Mouse (Mus musculus) E14TG2a.4 (cell line): ENCODE measurements at regions not wholly inside any gene's neighbourhood (a gene's known extent, or its start where the extent isn't known, plus 50 kb on each side); places are given as distances from the start of the nearest gene placed in this dataset.
"Not testable (repeated sequence)": the region's sequence is repeated elsewhere in the genome, so short reads cannot be mapped to it uniquely, and the experiment has no call there.

Experiments used
- H3K27me3 ChIP-seq: 2 replicates; pipeline ENCODE4 v1.6.1; 2014; ENCODE audit warnings: low read length, control low read depth; ENCODE audit not compliant: insufficient read depth
- H3K36me3 ChIP-seq: 2 replicates; pipeline ENCODE4 v1.6.1; 2014; ENCODE audit warnings: low read length, control low read depth; ENCODE audit not compliant: insufficient read depth
- H3K4me1 ChIP-seq: replicated peaks from 2 replicates; pipeline ENCODE4 v1.6.1; 2014; ENCODE audit warnings: low read depth, low read length, control low read depth
- H3K4me3 ChIP-seq: replicated peaks from 2 replicates; pipeline ENCODE4 v1.5.1; 2014; ENCODE audit warnings: mild to moderate bottlenecking, low read length
- H3K9me3 ChIP-seq: 2 replicates; pipeline ENCODE4 v1.6.1; 2014; ENCODE audit warnings: low read length, control low read depth
- CTCF ChIP-seq: conservative IDR thresholded peaks from 2 replicates; pipeline ENCODE4 v1.5.1; 2014; ENCODE audit warnings: low read length
- NANOG ChIP-seq: IDR thresholded peaks from 2 replicates; pipeline ENCODE4 v1.6.1; 2014; ENCODE audit warnings: borderline replicate concordance, low read length, mixed read lengths
- POU5F1 ChIP-seq: IDR thresholded peaks from 2 replicates; pipeline ENCODE4 v1.6.1; 2014; ENCODE audit warnings: low read length, borderline replicate concordance

GRCm38 (mm10) chr6:69758618-69759017 lies 1033.4 kb downstream of the Rpia start:
- no peak overlapping the region for H3K4me3 ChIP-seq
- no peaks in the 10 kb centered on the region for H3K27me3 ChIP-seq
- H3K9me3 ChIP-seq: no peaks in the 10 kb centered on the region
- H3K4me1 ChIP-seq: no peaks in the 10 kb centered on the region
- TF ChIP-seq POU5F1 (no peak), NANOG (no peak), CTCF (peak; percentile 49)
- no peaks in the 10 kb centered on the region for H3K36me3 ChIP-seq

- H3K27me3 ChIP-seq: no peaks in the 10 kb centered on the region
- no peaks in the 10 kb centered on the region for H3K9me3 ChIP-seq
- no peaks in the 10 kb centered on the region for H3K4me1 ChIP-seq
- H3K4me3 ChIP-seq: no peak overlapping the region
- no peak for TF ChIP-seq NANOG
- H3K36me3 ChIP-seq: no peaks in the 10 kb centered on the region
These were observed 1052.9 kb downstream of the Rpia start for GRCm38 (mm10) chr6:69739002-69739625.

- not testable (repeated sequence) for H3K9me3 ChIP-seq, H3K27me3 ChIP-seq, H3K4me3 ChIP-seq, H3K4me1 ChIP-seq, H3K36me3 ChIP-seq
- TF ChIP-seq CTCF: peak; percentile 49
These were observed 1059.2 kb downstream of the Rpia start for GRCm38 (mm10) chr6:69732866-69733265.

- H3K27me3 ChIP-seq: no peaks in the 10 kb centered on the region
- TF ChIP-seq POU5F1: no peak
- no peaks in the 10 kb centered on the region for H3K9me3 ChIP-seq
- H3K36me3 ChIP-seq: no peaks in the 10 kb centered on the region
- H3K4me1 ChIP-seq: no peaks in the 10 kb centered on the region
- H3K4me3 ChIP-seq: no peak overlapping the region
These were observed 1065.7 kb downstream of the Rpia start for GRCm38 (mm10) chr6:69726362-69726761.

GRCm38 (mm10) chr6:69702813-69703212 lies 1089.2 kb downstream of the Rpia start:
- not testable (repeated sequence) for H3K27me3 ChIP-seq, H3K36me3 ChIP-seq, H3K4me3 ChIP-seq, H3K4me1 ChIP-seq
- H3K9me3 ChIP-seq: peaks cover 59% of the 10 kb centered on the region

GRCm38 (mm10) chr6:69681172-69681571 lies 1110.9 kb downstream of the Rpia start:
- Histone ChIP-seq H3K4me1 (no peaks in the 10 kb centered on the region), H3K27me3 (no peaks in the 10 kb centered on the region), H3K9me3 (no peaks in the 10 kb centered on the region), H3K36me3 (no peaks in the 10 kb centered on the region), H3K4me3 (no peak overlapping the region)
- TF ChIP-seq POU5F1 (no peak), NANOG (no peak), CTCF (no peak)

- not testable (repeated sequence) for H3K4me1 ChIP-seq, H3K4me3 ChIP-seq, H3K27me3 ChIP-seq, H3K36me3 ChIP-seq
- H3K9me3 ChIP-seq: peaks cover 10% of the 10 kb centered on the region
These were observed 1129.6 kb downstream of the Rpia start for GRCm38 (mm10) chr6:69662426-69662825.
